In genomic region chr7:142563168-142563567, GRCm38 (mm10) we compare ENCODE assay signal across 8 mouse cellular contexts. TPM values are rescaled to one million over a fixed set of nuclear protein-coding genes. Genes with fewer than 3 reads are reported as not detected.
DNase-seq lines count a peak whose midpoint lies in the region; ATAC-seq and TF ChIP-seq lines count a peak whose summit lies in the region.

No protein-coding gene starts in this region.

- no peak for DNase-seq in forebrain, embryonic 10.5 days (ENCODE audit: extremely low spot score, low spot score)
- peak; percentile 14 for DNase-seq in lung, postnatal 36 days
- DNase-seq in lung, adult 2 months, result no peak
- peak; percentile 85 for DNase-seq in yolk sac, embryonic 10.5 days (ENCODE audit: low spot score)
- no peak for DNase-seq in adrenal gland, postnatal 4 days (ENCODE audit: low spot score in 2 of 2)
- DNase-seq in frontal cortex, postnatal 10 days (ENCODE audit: low spot score in 2 of 2), result no peak

- H3K4me1 ChIP-seq in forebrain, embryonic 10.5 days, result peaks cover 75% of the 10 kb centered on the region
- H3K4me1 ChIP-seq in forebrain, embryonic 12.5 days, result peaks cover 26% of the 10 kb centered on the region
- H3K4me1 ChIP-seq in lung, adult 2 months (ENCODE audit: control insufficient read depth, insufficient read depth, low read length), result no peaks in the 10 kb centered on the region
- H3K4me1 ChIP-seq in limb, embryonic 12.5 days (replicated peaks), result peaks cover 84% of the 10 kb centered on the region

- H3K27ac ChIP-seq in forebrain, embryonic 10.5 days, result peak overlapping the region; percentile 75
- H3K27ac ChIP-seq in forebrain, embryonic 12.5 days, result no peak overlapping the region
- peak overlapping the region; percentile 90 for H3K27ac ChIP-seq in limb, embryonic 12.5 days

- no peak overlapping the region for H3K9ac ChIP-seq in forebrain, embryonic 12.5 days
- H3K9ac ChIP-seq in limb, embryonic 12.5 days (replicated peaks), result no peak overlapping the region

- no peak overlapping the region for H3K4me3 ChIP-seq in forebrain, embryonic 10.5 days
- no peak overlapping the region for H3K4me3 ChIP-seq in forebrain, embryonic 12.5 days (replicated peaks)
- H3K4me3 ChIP-seq in lung, adult 2 months (replicated peaks; ENCODE audit: extremely low read depth, low read depth, low read length), result no peak overlapping the region
- H3K4me3 ChIP-seq in limb, embryonic 12.5 days (replicated peaks), result no peak overlapping the region

- no peaks in the 10 kb centered on the region for H3K36me3 ChIP-seq in forebrain, embryonic 10.5 days (replicated peaks)
- no peaks in the 10 kb centered on the region for H3K36me3 ChIP-seq in forebrain, embryonic 12.5 days (replicated peaks)
- no peaks in the 10 kb centered on the region for H3K36me3 ChIP-seq in limb, embryonic 12.5 days

- no peak for TF ChIP-seq CTCF in lung, adult 2 months (IDR thresholded peaks at IDR 0.05; ENCODE audit: insufficient read depth, low read length)

- no peaks in the 10 kb centered on the region for H3K27me3 ChIP-seq in forebrain, embryonic 10.5 days (ENCODE audit: poor library complexity, severe bottlenecking)
- H3K27me3 ChIP-seq in forebrain, embryonic 12.5 days, result peaks cover 7% of the 10 kb centered on the region; the same call in 1 of the 2 replicates
- no peaks in the 10 kb centered on the region for H3K27me3 ChIP-seq in limb, embryonic 12.5 days

- no peak for TF ChIP-seq POLR2A in lung, adult 2 months (IDR thresholded peaks at IDR 0.05; ENCODE audit: borderline replicate concordance, extremely low read depth, low read depth, low read length)

- ATAC-seq in forebrain, embryonic 12.5 days (ENCODE audit: low FRiP score), result no peak
- ATAC-seq in limb, embryonic 12.5 days (ENCODE audit: insufficient number of reproducible peaks, insufficient read depth, low FRiP score, low TSS enrichment, low read depth), result no peak

- H3K9me3 ChIP-seq in forebrain, embryonic 10.5 days, result no peaks in the 10 kb centered on the region
- no peaks in the 10 kb centered on the region for H3K9me3 ChIP-seq in forebrain, embryonic 12.5 days
- no peaks in the 10 kb centered on the region for H3K9me3 ChIP-seq in limb, embryonic 12.5 days

- no peak overlapping the region for H3K4me2 ChIP-seq in forebrain, embryonic 12.5 days
- no peak overlapping the region for H3K4me2 ChIP-seq in limb, embryonic 12.5 days

- 42% methylated on average over 6 of the region's 6 CpGs for WGBS in forebrain, embryonic 10.5 days
- WGBS in forebrain, embryonic 12.5 days, result 33% methylated on average over 6 of the region's 6 CpGs
- WGBS in lung, adult 2 months, result 77% methylated on average over 6 of the region's 6 CpGs
- 15% methylated on average over 6 of the region's 6 CpGs for WGBS in limb, embryonic 12.5 days

RNA-seq across cellular contexts. Expression of gene Mrpl23, which starts 30.7 kb away (rescaled TPM):
- 15.8 and 16.1 TPM in 2 replicates for polyA plus RNA-seq in forebrain, embryonic 10.5 days (2016; fragmentation: Nextera tagmentation; extraction: Ambion mirVana)
- 10.8 and 15.9 TPM in 2 replicates for polyA plus RNA-seq in forebrain, embryonic 12.5 days (2016; fragmentation: Nextera tagmentation; extraction: Ambion mirVana)
- polyA plus RNA-seq in lung, adult 2 months (2012; rRNA removed), result 8.0 and 10.3 TPM in 2 replicates
- polyA plus RNA-seq in limb, embryonic 12.5 days (2016; fragmentation: Nextera tagmentation; extraction: Ambion mirVana), result 29.4 and 33.3 TPM in 2 replicates
- 1 to 10 TPM; 8.2 to 9.5 TPM for total RNA-seq in adrenal gland, postnatal 4 days (2021)

Comparison
In these comparisons a context has a peak if more than half of its experiments do, and no peak if none do; other contexts are left out.
1. DNase-seq: peak in lung, postnatal 36 days (single experiment) and yolk sac, embryonic 10.5 days (single experiment); none in forebrain, embryonic 10.5 days (single experiment), lung, adult 2 months (single experiment), adrenal gland, postnatal 4 days (0 of 2) and frontal cortex, postnatal 10 days (0 of 2).